Mouse (Mus musculus): ENCODE data around the gene Hoxa10.

DNA sequence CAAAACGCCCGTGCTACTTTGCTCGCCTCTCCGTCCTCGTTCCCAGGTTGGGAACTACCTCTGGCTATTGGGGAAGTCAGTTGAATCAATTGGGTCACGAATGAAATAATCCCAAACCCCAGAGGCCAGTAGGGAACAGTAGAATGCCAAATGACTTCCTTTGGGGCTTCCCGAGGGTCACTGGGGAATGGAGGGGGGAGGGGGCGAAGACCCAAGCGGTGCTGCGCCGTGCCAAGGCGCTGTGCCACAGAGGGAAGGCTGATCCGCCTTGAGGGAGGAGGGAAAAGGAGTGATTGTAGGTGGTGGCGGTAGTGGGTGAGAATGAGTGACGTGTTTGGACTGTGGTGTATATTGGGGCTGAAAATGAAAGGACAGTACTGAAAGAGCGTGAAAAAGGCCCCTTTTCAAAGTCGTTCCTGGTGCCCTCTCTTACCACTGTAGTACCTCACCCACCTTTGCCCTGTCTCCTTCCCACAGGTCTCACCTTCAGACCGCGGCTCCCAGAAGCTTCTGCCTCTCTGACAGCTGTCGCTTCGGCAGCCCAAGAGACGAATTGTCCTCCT is 28.0 kb downstream of the Hoxa10 start:
- TF ChIP-seq EP300 (IDR thresholded peaks at IDR 0.05; ENCODE audit: insufficient read depth, low read depth, low read length) (no peak), CTCF (IDR thresholded peaks at IDR 0.05; ENCODE audit: low read depth, low read length) (no peak)

All from ES-Bruce4 (cell line).